Mouse (Mus musculus) small intestine, adult 2 months (tissue): Measurements from ENCODE around the gene Adamts13. TPM values are rescaled to one million over a fixed set of nuclear protein-coding genes. Genes with fewer than 3 reads are reported as not detected.

Source experiments
- H3K27ac ChIP-seq: fragments of 200-500 bp; 2 replicates; pipeline ENCODE4 v1.5.1; 2012; ENCODE audit warnings: low read depth, low read length, control low read depth, inconsistent platforms; ENCODE audit not compliant: insufficient read depth
- H3K27me3 ChIP-seq: fragments of 200-500 bp; 2 replicates; pipeline ENCODE4 v1.6.1; 2012; ENCODE audit warnings: mild to moderate bottlenecking, moderate library complexity, low read length, inconsistent platforms; ENCODE audit not compliant: control insufficient read depth, insufficient read depth
- H3K36me3 ChIP-seq: fragments of 200-500 bp; 2 replicates; pipeline ENCODE4 v1.6.1; 2012; ENCODE audit warnings: mild to moderate bottlenecking, low read length, control low read depth, inconsistent platforms; ENCODE audit not compliant: control insufficient read depth, insufficient read depth
- H3K4me1 ChIP-seq: fragments of 200-500 bp; 2 replicates; pipeline ENCODE4 v1.6.1; 2012; ENCODE audit warnings: low read length, inconsistent platforms, mixed read lengths; ENCODE audit not compliant: control insufficient read depth, insufficient read depth, insufficient read length
- H3K4me3 ChIP-seq: fragments of 200-500 bp; 2 replicates; pipeline ENCODE4 v1.5.1; 2012; ENCODE audit warnings: low read depth, mild to moderate bottlenecking, control low read depth, inconsistent platforms, low read length, moderate library complexity
- CTCF ChIP-seq: fragments of 200-500 bp; IDR thresholded peaks from 2 replicates; pipeline ENCODE4 v1.5.1; 2012; ENCODE audit warnings: low read depth, mild to moderate bottlenecking, control low read depth, inconsistent platforms, low read length, moderate library complexity, mixed read lengths; ENCODE audit not compliant: insufficient replicate concordance, insufficient read length; ENCODE audit errors: extremely low read depth
- POLR2A ChIP-seq: fragments of 200-500 bp; IDR thresholded peaks from 2 replicates; pipeline ENCODE4 v1.6.1; 2012; ENCODE audit warnings: low read depth, mild to moderate bottlenecking, control low read depth, inconsistent platforms, low read length, moderate library complexity
- WGBS: fragments of 180-500 bp; shearing (Covaris S2); methylation state at CpG from one replicate; pipeline ENCODE4 v1.1.7; 2018; 5-methylcytosine and 5-hydroxymethylcytosine counted together
- polyA plus RNA-seq: library from polyadenylated mRNA; depleted of rRNA; stranded (reverse); fragments of >200 nt; gene quantifications from 2 replicates; pipeline ENCODE4 v1.2.3, GENCODE M21; 2012

Gene Adamts13
- polyA plus RNA-seq, 1 experiment: 0.94 TPM

GRCm38 (mm10) chr2:27006255-27006654, 33.0 kb downstream of the Adamts13 start:
- H3K4me1 ChIP-seq: peaks cover 21% of the 10 kb centered on the region; the same call in 1 of the 2 replicates
- H3K36me3 ChIP-seq: no peaks in the 10 kb centered on the region
- WGBS: 73% methylated on average over 4 of the region's 4 CpGs
- H3K27me3 ChIP-seq: no peaks in the 10 kb centered on the region
- H3K27ac ChIP-seq: no peak overlapping the region
- TF ChIP-seq CTCF (no peak), POLR2A (no peak)
- no peak overlapping the region for H3K4me3 ChIP-seq

GRCm38 (mm10) chr2:27007701-27008100, 34.5 kb downstream of the Adamts13 start:
- H3K27me3 ChIP-seq: no peaks in the 10 kb centered on the region
- TF ChIP-seq POLR2A (no peak), CTCF (no peak)
- H3K27ac ChIP-seq: no peak overlapping the region
- H3K4me3 ChIP-seq: no peak overlapping the region
- H3K36me3 ChIP-seq: no peaks in the 10 kb centered on the region
- H3K4me1 ChIP-seq: peaks cover 21% of the 10 kb centered on the region; the same call in 1 of the 2 replicates
- 56% methylated on average over 7 of the region's 7 CpGs for WGBS

GRCm38 (mm10) chr2:27009714-27010244, 36.6 kb downstream of the Adamts13 start, which contains the start of gene Cacfd1:
Gene Cacfd1 (plus strand): TSS chr2:27009926.
- TF ChIP-seq POLR2A: peak; percentile 63
- no peak for TF ChIP-seq CTCF
- peaks cover 10% of the 10 kb centered on the region for H3K36me3 ChIP-seq
- H3K4me3 ChIP-seq: peak within 1 kb of the TSS; percentile 95
- WGBS: under 1% methylated on average over 43 of the region's 43 CpGs
- H3K27ac ChIP-seq: peak within 1 kb of the TSS; percentile 88
- H3K4me1 ChIP-seq: peaks cover 21% of the 10 kb centered on the region; the same call in 1 of the 2 replicates
- no peaks in the 10 kb centered on the region for H3K27me3 ChIP-seq

GRCm38 (mm10) chr2:27017802-27018201, 44.6 kb downstream of the Adamts13 start:
- Histone ChIP-seq H3K4me3 (no peak overlapping the region), H3K4me1 (no peaks in the 10 kb centered on the region), H3K27ac (no peak overlapping the region), H3K27me3 (no peaks in the 10 kb centered on the region), H3K36me3 (peaks cover 38% of the 10 kb centered on the region)
- peak; percentile 98; the same call in 1 of the 2 replicates for TF ChIP-seq CTCF
- TF ChIP-seq POLR2A: no peak
- 49% methylated on average over 5 of the region's 5 CpGs for WGBS

- WGBS: 91% methylated on average over 2 of the region's 2 CpGs
- peaks cover 30% of the 10 kb centered on the region for H3K36me3 ChIP-seq
Measured at GRCm38 (mm10) chr2:27019530-27019929, 46.3 kb downstream of the Adamts13 start.

GRCm38 (mm10) chr2:27021103-27021502, 47.9 kb downstream of the Adamts13 start:
- peaks cover 17% of the 10 kb centered on the region for H3K36me3 ChIP-seq
- H3K4me1 ChIP-seq: no peaks in the 10 kb centered on the region
- no peak overlapping the region for H3K27ac ChIP-seq
- no peak overlapping the region for H3K4me3 ChIP-seq
- no peak for TF ChIP-seq POLR2A
- TF ChIP-seq CTCF: no peak
- whole genome bisulfite sequencing: 78% methylated on average over 1 of the region's 1 CpGs
- no peaks in the 10 kb centered on the region for H3K27me3 ChIP-seq

More at GRCm38 (mm10) chr2:27019530-27019929, 46.3 kb downstream of the Adamts13 start:
- no peaks in the 10 kb centered on the region for H3K27me3 ChIP-seq
- no peaks in the 10 kb centered on the region for H3K4me1 ChIP-seq
- no peak overlapping the region for H3K4me3 ChIP-seq
- TF ChIP-seq POLR2A (no peak), CTCF (no peak)
- H3K27ac ChIP-seq: no peak overlapping the region

DNA sequence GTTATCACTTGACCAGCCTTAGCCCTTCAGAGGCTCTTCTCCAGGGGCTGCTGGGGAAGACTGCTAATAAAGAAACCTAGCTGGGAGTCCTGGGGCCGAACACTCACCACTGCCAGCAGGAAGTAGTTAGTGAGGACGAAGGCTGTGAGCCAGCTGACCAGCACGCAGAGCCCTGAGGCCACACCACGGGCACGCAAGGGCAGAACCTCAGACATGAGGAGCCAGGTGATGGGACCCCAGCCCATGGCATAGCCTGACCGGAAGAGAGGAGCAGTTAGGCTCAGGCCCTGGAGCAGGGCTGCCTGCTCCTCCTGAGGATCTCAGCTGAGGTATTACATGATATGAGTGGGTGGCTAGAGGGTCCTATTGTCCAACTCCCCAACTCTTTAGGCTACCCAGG, 49.4 kb downstream of the Adamts13 start:
- WGBS: 59% methylated on average over 6 of the region's 6 CpGs
- Histone ChIP-seq H3K27ac (no peak overlapping the region), H3K36me3 (peaks cover 11% of the 10 kb centered on the region)

More for the DNA sequence above, 49.4 kb downstream of the Adamts13 start:
- Histone ChIP-seq H3K27me3 (no peaks in the 10 kb centered on the region), H3K4me1 (no peaks in the 10 kb centered on the region), H3K4me3 (no peak overlapping the region)
- TF ChIP-seq CTCF (no peak), POLR2A (no peak)
